Mouse (Mus musculus): ENCODE results near the gene Lpar6.

GRCm38 (mm10) chr14:73201447-73201846 is 36.2 kb upstream of the Lpar6 start:
- TF ChIP-seq CTCF (IDR thresholded peaks at IDR 0.05; ENCODE audit: extremely low read depth, insufficient read length, insufficient replicate concordance, low read depth, low read length) (no peak), POLR2A (IDR thresholded peaks at IDR 0.05; ENCODE audit: low read depth, low read length) (no peak)
